Mouse (Mus musculus): ENCODE measurements around the gene Il1rap. TPM values are rescaled to one million over a fixed set of nuclear protein-coding genes. Genes with fewer than 3 reads are reported as not detected.

The Il1rap gene
- polyA plus RNA-seq, 1 experiment from 2014 or later = 9.3 TPM

DNA sequence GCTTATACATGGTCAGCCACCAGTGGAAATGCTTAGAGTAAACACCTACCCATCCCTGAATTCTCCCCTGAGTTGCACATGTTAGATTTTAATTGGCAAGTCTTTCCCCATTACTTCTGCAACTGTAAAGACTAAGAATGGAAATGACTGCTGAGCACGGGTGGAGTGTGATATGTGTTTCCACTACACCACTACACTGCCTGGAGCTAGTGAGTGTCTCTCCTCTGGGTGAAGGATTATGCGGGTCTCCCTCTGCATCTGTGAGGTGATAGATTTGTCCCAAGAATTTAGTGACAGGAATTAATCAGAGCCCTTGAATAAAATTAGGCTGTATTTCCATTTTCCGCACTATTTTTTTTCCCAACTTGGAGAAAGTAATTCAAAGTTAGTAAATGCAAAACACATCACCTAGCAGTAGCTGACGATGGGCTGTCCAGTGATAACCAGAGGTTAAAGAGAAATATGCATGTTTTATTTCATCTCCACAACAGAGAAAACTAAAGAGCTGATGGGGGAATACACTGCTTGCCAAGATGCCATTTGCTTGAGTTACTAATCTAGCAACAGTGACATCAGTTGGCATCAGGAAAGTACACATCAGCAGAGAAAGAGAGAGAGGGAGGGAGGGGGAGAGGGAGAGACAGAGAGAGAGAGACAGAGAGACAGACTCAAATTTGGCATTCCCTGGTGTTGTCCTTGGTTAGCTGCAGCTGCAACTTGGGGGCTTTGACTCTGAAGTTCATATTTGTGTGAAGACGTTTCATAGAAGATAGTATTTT is 132.2 kb downstream of the Il1rap start:
- H3K27ac ChIP-seq = no peak overlapping the region
- 87% methylated on average over 5 of the region's 5 CpGs for WGBS
- no peaks in the 10 kb centered on the region for H3K36me3 ChIP-seq (ENCODE audit: insufficient read depth, low read length)
- ATAC-seq (replicated peaks; ENCODE audit: low FRiP score, low read depth) = no peak
- DNase-seq (ENCODE audit: low spot score) = no peak
- H3K4me3 ChIP-seq (replicated peaks; ENCODE audit: low read depth, low read length) = no peak overlapping the region
- no peaks in the 10 kb centered on the region for H3K4me1 ChIP-seq (replicated peaks; ENCODE audit: insufficient read depth, low read length)
- no peak overlapping the region for H3K9ac ChIP-seq (ENCODE audit: low read depth, low read length)
- no peaks in the 10 kb centered on the region for H3K27me3 ChIP-seq (ENCODE audit: insufficient read depth, low read length)
- TF ChIP-seq CTCF (IDR thresholded peaks at IDR 0.05; ENCODE audit: low read depth) = no peak
- H3K4me2 ChIP-seq (ENCODE audit: low read length) = no peak overlapping the region
- H3K9me3 ChIP-seq (replicated peaks; ENCODE audit: low read length) = no peaks in the 10 kb centered on the region

DNA sequence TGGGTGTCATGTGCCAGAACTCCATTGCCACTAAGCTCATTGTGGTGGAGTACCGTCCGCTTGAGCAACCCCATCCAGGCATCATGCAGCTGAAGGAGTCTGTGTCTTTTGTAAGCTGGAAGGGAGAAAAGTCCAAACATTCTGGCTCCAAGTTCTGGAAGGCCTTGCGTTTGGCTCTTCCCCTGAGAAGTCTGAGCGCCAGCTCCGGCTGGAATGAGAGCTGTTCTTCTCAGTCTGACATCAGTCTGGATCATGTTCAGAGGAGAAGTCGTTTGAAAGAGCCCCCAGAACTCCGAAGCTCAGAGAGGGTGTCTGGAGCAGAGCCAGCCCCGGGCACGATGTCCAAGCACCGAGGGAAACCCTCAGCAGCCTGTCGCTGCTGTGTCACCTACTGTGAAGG is 141.0 kb downstream of the Il1rap start:
- Histone ChIP-seq H3K36me3 (ENCODE audit: insufficient read depth, low read length) (no peaks in the 10 kb centered on the region), H3K4me2 (ENCODE audit: low read length) (no peak overlapping the region), H3K4me1 (replicated peaks; ENCODE audit: insufficient read depth, low read length) (no peaks in the 10 kb centered on the region), H3K9me3 (replicated peaks; ENCODE audit: low read length) (no peaks in the 10 kb centered on the region), H3K27ac (no peak overlapping the region), H3K27me3 (ENCODE audit: insufficient read depth, low read length) (no peaks in the 10 kb centered on the region), H3K4me3 (replicated peaks; ENCODE audit: low read depth, low read length) (no peak overlapping the region), H3K9ac (ENCODE audit: low read depth, low read length) (no peak overlapping the region)
- WGBS = 84% methylated on average over 11 of the region's 11 CpGs
- ATAC-seq (replicated peaks; ENCODE audit: low FRiP score, low read depth) = no peak
- no peak for DNase-seq (ENCODE audit: low spot score)
- no peak for TF ChIP-seq CTCF (IDR thresholded peaks at IDR 0.05; ENCODE audit: low read depth)

DNA sequence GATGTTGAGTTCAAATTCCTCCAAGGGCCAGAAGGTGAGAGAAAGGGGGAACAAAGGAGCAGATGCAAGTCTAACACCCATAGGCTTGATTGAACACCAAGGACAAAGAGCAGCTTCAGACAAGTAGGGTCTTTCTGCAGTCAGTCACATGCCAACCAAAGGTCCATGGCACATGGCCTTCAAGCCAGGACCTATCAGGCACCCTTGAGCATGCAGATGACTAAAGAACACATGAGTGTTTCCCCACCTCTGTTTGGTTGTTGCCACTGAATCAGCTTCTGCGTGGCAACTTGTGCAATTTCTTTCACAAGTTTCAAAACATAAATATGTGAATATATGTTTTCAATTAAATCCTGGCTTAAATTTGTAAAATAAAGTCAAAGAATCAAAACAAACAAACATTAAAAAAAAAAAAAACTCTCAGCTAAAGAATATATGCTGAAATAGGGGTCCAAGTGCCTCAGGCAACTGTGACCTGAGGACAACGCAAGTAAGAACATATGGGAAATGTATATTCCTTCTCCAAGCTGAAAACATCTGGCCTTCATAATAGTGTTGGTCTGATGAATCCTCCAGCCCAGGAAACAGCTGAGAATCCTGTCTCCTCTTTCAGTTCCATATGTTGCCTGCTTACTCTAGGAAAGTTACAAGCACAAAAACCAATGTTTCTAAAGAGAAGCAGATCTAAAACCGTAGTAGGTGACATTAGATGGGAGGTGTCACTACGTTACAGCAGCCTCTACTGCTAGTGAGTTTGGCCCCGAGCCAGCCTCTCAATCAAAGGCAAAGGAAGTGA is 142.6 kb downstream of the Il1rap start:
- H3K9ac ChIP-seq (ENCODE audit: low read depth, low read length) = no peak overlapping the region
- ATAC-seq (replicated peaks; ENCODE audit: low FRiP score, low read depth) (no peak), DNase-seq (ENCODE audit: low spot score) (no peak)
- no peak for TF ChIP-seq CTCF (IDR thresholded peaks at IDR 0.05; ENCODE audit: low read depth)
- no peaks in the 10 kb centered on the region for H3K36me3 ChIP-seq (ENCODE audit: insufficient read depth, low read length)
- H3K27me3 ChIP-seq (ENCODE audit: insufficient read depth, low read length) = no peaks in the 10 kb centered on the region
- no peaks in the 10 kb centered on the region for H3K4me1 ChIP-seq (replicated peaks; ENCODE audit: insufficient read depth, low read length)
- H3K27ac ChIP-seq = no peak overlapping the region
- 63% methylated on average over 5 of the region's 5 CpGs for WGBS
- no peak overlapping the region for H3K4me2 ChIP-seq (ENCODE audit: low read length)
- H3K9me3 ChIP-seq (replicated peaks; ENCODE audit: low read length) = no peaks in the 10 kb centered on the region
- no peak overlapping the region for H3K4me3 ChIP-seq (replicated peaks; ENCODE audit: low read depth, low read length)

DNA sequence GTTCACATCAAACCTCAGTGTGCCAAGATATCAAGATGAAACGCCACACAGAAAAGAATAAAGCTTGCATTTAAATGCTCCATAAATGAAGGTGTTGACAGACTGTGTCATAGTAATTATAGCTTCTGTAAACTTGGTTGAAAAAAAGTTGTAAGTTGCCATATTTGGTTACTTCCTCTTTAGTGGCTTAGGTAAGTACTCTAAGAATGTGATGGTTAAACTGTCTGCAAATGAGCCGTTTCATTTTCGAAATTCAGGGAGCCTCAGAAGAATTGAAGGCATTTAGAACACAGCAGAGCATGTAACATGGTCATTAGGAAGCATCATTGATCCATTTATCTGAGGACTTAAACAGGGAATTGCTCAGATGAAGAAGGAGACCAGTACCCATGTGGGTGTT is 146.6 kb downstream of the Il1rap start:
- WGBS = 73% methylated on average over 3 of the region's 3 CpGs
- no peak for ATAC-seq (replicated peaks; ENCODE audit: low FRiP score, low read depth)
- Histone ChIP-seq H3K4me3 (replicated peaks; ENCODE audit: low read depth, low read length) (no peak overlapping the region), H3K36me3 (ENCODE audit: insufficient read depth, low read length) (no peaks in the 10 kb centered on the region), H3K9ac (ENCODE audit: low read depth, low read length) (no peak overlapping the region), H3K27me3 (ENCODE audit: insufficient read depth, low read length) (no peaks in the 10 kb centered on the region), H3K27ac (no peak overlapping the region), H3K4me2 (ENCODE audit: low read length) (no peak overlapping the region), H3K9me3 (replicated peaks; ENCODE audit: low read length) (no peaks in the 10 kb centered on the region), H3K4me1 (replicated peaks; ENCODE audit: insufficient read depth, low read length) (no peaks in the 10 kb centered on the region)
- no peak for DNase-seq (ENCODE audit: low spot score)
- TF ChIP-seq CTCF (IDR thresholded peaks at IDR 0.05; ENCODE audit: low read depth) = no peak

DNA sequence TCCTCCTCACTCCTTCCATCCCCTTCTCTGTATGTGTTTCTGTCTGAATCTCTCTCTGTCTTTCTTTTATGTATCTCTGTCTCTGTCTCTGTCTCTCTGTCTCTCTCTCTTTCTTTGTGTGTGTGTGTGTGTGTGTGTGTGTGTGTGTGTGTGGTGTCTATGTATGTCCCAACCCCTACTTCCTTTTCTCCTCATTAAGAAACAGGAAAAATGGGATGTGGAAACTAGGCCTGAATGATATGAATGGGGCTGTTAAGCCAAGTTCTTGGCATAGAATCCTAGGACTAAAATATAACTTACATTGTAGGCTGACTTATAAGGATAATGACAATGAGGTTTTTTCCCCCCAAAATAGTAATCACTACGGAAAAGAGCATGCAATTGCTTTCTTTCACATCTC is 149.4 kb downstream of the Il1rap start:
- Histone ChIP-seq H3K4me3 (replicated peaks; ENCODE audit: low read depth, low read length) (no peak overlapping the region), H3K27me3 (ENCODE audit: insufficient read depth, low read length) (no peaks in the 10 kb centered on the region), H3K4me1 (replicated peaks; ENCODE audit: insufficient read depth, low read length) (no peaks in the 10 kb centered on the region), H3K27ac (no peak overlapping the region), H3K4me2 (ENCODE audit: low read length) (no peak overlapping the region), H3K9ac (ENCODE audit: low read depth, low read length) (no peak overlapping the region), H3K36me3 (ENCODE audit: insufficient read depth, low read length) (no peaks in the 10 kb centered on the region), H3K9me3 (replicated peaks; ENCODE audit: low read length) (no peaks in the 10 kb centered on the region)
- DNase-seq (ENCODE audit: low spot score) (no peak), ATAC-seq (replicated peaks; ENCODE audit: low FRiP score, low read depth) (no peak)
- no peak for TF ChIP-seq CTCF (IDR thresholded peaks at IDR 0.05; ENCODE audit: low read depth)
- 75% methylated on average over 1 of the region's 1 CpGs for WGBS

DNA sequence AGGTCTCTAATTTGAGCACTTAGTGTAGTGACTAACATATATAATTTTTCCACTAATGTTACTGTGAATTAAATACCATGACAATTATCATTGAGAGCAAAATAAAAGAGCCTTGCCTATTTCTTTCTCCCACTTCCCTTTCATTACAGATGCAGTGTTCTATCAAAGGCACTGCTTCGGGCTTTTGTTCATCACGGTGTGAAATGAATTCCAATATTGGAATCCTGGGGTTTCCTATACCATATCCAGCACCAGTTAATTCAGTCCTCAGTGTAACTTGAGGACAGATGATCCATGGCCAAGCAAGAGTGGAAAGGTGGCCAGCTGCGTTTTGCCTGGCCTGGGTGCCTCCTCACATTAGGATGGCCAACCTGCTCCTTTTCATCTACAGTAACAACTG is 151.1 kb downstream of the Il1rap start:
- no peak overlapping the region for H3K4me3 ChIP-seq (replicated peaks; ENCODE audit: low read depth, low read length)
- ATAC-seq (replicated peaks; ENCODE audit: low FRiP score, low read depth) (no peak), DNase-seq (ENCODE audit: low spot score) (no peak)

More for the DNA sequence above, 151.1 kb downstream of the Il1rap start:
- TF ChIP-seq CTCF (IDR thresholded peaks at IDR 0.05; ENCODE audit: low read depth) = no peak
- no peaks in the 10 kb centered on the region for H3K4me1 ChIP-seq (replicated peaks; ENCODE audit: insufficient read depth, low read length)
- no peaks in the 10 kb centered on the region for H3K27me3 ChIP-seq (ENCODE audit: insufficient read depth, low read length)
- H3K9me3 ChIP-seq (replicated peaks; ENCODE audit: low read length) = no peaks in the 10 kb centered on the region
- no peak overlapping the region for H3K27ac ChIP-seq
- no peak overlapping the region for H3K9ac ChIP-seq (ENCODE audit: low read depth, low read length)
- no peaks in the 10 kb centered on the region for H3K36me3 ChIP-seq (ENCODE audit: insufficient read depth, low read length)
- 84% methylated on average over 3 of the region's 3 CpGs for WGBS
- H3K4me2 ChIP-seq (ENCODE audit: low read length) = no peak overlapping the region
